Mouse (Mus musculus) inflammation-experienced regulatory T-cells, adult 6 months (primary cell): ENCODE data around the gene Itpr2. TPM values are rescaled to one million over a fixed set of nuclear protein-coding genes. Genes with fewer than 3 reads are reported as not detected.
A peak's percentile ranks its signal among the peaks of the same experiment; 100 is the strongest.

ENCODE experiments used
- ATAC-seq: one replicate; pipeline ENCODE4 v1.8.0; 2017
- polyA plus RNA-seq, 3 experiments: library from polyadenylated mRNA; unstranded; fragments of 100-300 nt; shearing (Covaris generic); gene quantifications; one replicate each; pipeline ENCODE4 v1.2.1; 2017

The Itpr2 gene
- polyA plus RNA-seq, 3 experiments from 2014 or later, result 43.2 to 111 (median 94.9) TPM

DNA sequence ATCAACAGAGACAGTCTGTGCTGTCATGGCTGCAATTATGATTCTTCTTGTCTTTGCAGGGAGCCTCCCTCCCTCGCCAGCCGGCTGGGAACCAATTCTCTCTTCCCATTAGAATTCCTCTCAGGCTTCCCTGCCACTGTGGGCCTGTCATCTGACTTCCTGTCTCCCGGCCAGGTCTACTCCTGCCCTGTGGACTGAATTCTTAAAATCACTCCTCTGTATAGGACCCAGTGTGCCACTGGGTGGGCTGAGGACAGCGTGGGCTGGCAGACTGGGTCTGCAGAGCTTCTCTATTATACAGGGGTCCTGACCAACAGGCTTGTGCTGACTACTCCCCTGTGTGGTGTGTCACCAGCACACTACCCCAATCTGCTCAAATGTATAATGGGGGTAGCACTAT, 365.4 kb downstream of the Itpr2 start:
- no peak for ATAC-seq

DNA sequence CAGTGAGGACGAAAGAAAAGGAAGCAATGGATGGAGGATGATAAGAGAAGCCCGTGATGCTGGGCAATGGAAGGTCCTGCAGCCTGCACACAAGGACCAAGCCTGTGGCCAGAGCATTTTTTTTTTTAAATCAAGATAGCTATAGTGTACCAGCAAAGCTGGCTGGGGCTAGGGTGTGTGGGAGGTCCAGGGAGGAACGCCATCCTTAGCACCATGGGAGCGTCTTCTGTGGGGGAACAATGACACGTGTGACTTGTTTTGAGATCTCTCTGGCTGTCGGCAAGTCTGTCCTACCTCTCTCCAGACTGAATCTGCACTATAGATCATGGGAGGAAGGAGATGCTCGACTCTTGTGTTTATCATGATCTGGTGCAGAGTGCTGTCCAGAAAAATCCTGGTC, 365.8 kb downstream of the Itpr2 start:
- no peak for ATAC-seq

DNA sequence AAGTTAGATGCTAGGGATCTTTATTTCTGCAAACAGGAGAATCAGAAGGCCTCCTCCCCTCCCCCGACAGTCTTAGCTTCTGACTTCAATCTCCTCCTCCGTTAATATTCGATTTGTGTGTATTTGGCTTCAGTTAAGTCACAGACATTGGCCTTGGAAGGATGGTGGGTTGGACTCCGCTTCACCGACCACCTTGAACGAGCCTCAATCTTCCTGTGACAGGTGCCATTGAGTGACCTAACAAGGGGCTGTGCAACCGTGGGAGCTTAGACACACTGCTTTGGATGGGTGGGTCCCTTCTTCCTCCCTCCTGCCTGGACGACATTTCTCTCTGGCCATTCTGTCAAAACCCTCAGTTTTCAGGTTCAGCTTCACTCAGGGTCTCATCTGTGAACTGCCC, 366.7 kb downstream of the Itpr2 start:
- no peak for ATAC-seq

DNA sequence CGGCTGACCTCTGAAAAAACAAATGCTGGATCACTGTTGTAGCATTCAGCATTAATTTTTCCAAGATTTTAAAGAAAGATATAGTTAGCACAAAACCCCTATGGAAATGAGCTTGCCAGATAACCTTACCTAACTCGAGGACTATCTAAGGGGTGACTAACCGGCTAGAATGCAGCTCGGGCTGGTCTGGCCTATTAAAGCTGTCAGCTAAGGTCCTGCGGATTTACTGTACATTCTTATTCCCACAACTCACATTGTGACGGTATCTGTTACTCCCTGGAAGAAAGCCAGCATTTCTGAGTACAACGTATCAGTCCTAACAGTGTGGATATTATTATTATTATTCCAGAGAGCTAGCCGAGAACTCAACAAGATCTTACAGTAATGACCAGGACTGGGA, 368.1 kb downstream of the Itpr2 start:
- no peak for ATAC-seq

GRCm38 (mm10) chr6:146129066-146129465, 373.0 kb downstream of the Itpr2 start:
- ATAC-seq, result no peak

GRCm38 (mm10) chr6:146126823-146127681, 375.0 kb downstream of the Itpr2 start:
- ATAC-seq, result no peak

GRCm38 (mm10) chr6:146125621-146126020, 376.4 kb downstream of the Itpr2 start:
- no peak for ATAC-seq

GRCm38 (mm10) chr6:146124479-146124878, 377.5 kb downstream of the Itpr2 start:
- ATAC-seq, result no peak

GRCm38 (mm10) chr6:146123656-146124055, 378.4 kb downstream of the Itpr2 start:
- ATAC-seq, result no peak

GRCm38 (mm10) chr6:146120172-146120571, 381.9 kb downstream of the Itpr2 start:
- no peak for ATAC-seq

DNA sequence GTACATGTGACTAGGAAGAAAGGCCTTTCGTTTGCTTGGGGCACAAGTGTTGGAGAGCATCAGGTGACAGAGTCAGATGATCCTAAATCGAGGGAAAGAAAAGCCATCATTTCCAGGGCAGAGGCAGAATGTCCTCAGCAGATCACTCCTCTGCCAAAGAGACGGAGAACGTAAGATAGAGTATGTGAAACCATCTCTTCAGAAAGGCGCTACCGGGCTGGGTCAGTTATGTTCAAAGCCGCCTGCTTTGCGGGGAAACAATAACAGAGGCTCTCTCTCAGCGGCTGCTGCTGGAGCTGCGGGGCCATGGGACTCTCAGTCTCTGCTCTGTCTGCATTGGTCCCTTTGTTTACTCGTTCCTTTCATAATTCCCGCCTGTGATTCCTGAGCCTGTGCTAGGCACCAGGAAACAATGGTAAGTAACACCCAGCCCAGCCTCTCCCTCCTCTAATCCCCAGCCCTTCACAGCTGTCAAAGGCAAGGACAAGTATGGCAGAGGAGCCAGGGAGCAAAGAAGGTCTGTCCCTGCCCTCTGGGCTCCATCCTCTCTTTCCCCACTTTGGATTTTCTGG, 387.2 kb downstream of the Itpr2 start:
- no peak for ATAC-seq

GRCm38 (mm10) chr6:146114071-146114470, 388.0 kb downstream of the Itpr2 start:
- ATAC-seq, result no peak

DNA sequence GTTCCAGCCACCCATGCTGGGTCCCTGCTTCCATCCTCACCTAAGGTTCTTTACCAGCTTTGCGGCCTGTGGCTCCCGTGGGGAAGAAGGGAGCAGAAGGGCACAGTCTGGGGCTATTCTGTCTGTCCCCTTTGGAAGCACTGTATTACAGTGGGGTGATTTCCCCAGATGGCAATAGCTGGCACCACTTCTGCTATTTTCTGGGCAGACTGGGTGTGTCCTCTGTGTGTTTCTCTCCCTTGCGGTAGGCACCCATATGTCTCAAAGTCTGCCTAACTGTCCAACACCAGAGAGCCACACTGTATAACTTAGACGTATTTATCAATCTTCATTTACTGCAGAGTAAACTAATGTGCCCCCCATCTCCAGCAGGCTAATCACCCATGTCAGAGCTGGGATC, 388.9 kb downstream of the Itpr2 start:
- ATAC-seq, result no peak

- no peak for ATAC-seq
These were observed 389.8 kb downstream of the Itpr2 start for GRCm38 (mm10) chr6:146112211-146112610.

DNA sequence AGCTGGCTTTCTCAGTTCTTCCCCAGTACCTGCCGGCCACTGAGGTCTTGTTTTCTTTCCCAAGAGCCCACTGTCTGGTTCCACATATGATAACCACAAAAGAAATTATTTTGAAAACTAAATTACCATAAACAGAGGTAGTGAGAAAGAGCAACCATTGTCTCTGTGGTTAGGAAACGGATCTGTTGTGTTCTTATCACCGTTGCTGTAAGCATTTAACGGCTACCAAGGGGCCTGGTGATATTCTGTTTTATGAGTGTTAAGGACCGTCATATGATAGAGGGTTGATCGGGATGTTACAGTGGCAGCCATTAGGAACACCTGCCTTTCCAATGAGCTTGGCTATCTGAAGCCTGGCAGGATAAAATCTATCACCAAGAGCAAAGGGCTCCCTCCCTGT, 390.2 kb downstream of the Itpr2 start:
- ATAC-seq, result no peak

DNA sequence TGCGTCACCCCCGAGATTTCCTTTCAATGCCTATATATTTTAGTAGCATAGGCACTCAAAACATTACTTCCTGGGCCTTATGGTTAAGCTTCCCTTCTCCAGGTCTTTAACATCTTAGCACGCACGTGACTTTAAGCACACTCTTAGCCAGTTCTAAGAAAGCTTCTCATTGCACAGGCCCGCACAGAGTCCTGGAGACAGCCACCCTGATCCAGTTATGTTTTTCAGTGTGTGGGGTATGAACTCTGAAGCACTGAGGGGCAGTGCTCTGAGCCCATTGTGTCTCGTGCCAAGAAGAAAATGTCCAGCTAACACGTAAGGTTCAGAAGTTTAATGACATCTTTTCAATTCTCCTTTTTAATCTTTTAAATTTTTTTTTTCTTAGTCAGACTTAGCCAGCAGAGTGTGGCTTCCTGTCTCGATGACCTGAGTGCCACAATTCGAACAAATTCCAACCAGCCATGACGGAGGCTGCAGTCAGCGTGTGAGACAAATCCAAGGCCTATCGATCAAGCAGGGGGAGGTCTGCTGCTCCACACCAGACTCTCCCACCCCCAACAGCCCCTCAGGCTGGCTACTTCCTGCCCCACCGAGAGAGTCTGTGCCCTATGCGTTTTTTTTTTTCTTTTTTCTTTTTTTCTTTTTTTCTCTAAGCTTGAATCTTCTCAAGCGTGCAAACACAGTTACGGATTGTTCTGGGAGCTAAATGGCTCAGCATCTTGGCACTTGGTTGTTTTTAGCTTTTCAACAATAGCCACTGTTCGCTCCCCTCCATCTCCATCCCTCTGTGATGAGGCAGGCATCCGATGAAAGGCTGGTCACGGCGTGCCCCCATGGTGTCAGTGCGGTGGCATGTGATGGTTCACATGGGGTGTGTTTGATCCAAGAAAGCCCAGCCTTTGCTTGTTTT, 390.9 kb downstream of the Itpr2 start:
- ATAC-seq, result no peak

GRCm38 (mm10) chr6:146110425-146110824, 391.6 kb downstream of the Itpr2 start:
- ATAC-seq, result no peak

- ATAC-seq, result no peak
These were observed 393.3 kb downstream of the Itpr2 start for GRCm38 (mm10) chr6:146108695-146109094.

DNA sequence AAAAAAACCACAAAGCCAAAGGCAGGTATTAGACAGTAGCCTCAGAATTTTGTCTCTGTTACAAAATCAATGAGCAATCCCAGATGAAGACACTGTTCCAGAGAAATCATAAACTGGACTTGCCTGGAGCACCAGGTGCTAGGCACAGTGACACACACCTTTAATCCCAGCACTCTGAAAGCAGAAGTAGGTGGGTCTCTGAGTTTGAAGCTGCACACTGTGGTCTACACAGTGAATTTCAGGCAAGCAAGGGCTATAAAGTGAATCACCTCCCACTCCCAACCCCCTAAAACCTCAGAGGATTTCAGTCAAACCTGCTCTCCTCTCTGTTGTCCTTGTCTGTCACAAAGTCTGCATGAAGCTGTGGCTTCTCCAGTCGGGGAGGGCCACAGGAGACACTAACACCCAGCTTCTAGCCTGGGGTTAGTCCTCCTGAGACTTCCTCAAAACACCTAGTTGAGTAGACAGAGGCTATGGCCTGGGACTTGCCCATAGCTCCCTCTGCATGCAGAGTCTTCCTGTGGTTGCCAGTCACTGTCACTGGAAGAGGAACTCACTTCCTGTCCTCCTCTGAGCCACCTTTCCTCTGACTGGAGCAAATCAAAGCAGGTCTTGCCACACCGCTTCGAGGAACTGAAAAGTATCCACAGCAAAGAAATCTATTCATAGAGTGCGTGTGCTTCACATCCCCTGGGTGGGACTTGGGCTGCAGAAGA, 394.7 kb downstream of the Itpr2 start:
- peak; percentile 72 for ATAC-seq

DNA sequence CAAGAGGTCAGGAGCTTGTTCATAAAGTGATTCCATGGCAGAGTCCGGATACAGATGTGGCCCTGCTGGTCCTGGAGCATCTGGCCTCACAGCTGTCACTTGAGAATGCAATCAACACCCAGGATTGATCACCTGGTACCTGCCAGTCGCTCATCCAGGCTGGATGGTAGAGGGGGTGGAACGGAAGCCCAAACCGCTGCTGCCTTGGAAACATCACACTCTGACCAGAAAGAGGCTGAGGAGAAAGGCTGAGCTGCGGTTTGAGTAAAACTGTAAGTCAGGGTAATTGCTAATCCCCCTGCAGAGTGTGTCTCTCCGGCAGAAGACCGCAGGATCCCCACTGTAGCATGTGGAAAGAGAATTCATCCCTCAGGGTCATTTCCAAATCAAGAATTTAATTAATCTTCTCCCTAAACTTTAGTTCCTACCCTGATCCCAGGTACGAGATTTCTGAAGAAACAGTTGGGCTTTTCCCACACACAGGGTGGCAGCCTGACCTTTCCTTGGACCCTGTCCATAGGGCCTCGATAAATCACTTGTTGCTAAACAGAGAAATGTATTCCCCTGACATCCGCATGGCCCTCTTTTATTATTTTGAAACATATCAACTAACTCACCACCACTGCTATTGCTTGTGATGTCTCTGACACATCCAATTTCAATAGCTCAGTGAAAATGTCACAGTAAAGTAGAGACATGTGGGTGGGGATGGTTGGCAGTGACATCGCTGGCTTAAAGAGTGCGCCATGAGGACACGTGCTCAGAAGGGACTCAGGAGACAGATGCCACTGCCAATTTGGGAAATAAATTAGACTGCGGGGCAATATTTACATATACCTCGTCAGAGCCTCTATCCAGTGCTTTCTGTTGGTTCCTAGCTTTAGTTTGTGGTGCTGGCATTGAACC, 418.7 kb downstream of the Itpr2 start:
- no peak for ATAC-seq

DNA sequence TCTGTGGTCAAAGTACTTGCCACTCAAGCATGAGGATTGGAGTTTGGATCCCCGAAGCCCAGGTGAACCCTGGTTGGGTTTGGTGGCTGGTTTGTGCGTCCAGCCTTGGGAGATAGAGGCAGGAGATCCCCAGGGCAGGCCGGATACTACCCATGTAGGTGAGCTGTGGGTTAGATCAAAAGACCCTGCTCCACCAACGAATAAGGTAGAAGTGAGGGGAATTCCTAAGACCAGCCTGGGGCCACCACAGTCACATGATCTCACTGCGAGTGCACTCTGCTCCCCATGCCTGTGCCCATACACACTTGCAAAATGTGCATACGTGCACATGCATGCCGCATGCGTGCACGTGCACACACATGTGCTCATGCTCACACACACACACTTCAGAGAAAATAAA, 419.5 kb downstream of the Itpr2 start:
- ATAC-seq, result peak; percentile 43

GRCm38 (mm10) chr6:146081578-146081977, 420.4 kb downstream of the Itpr2 start:
- no peak for ATAC-seq
